Mouse (Mus musculus): ENCODE measurements around the gene Rbms3. TPM values are rescaled to one million over a fixed set of nuclear protein-coding genes. Genes with fewer than 3 reads are reported as not detected.

The Rbms3 gene
- total and polyA plus RNA-seq, 3 experiments: not detected

DNA sequence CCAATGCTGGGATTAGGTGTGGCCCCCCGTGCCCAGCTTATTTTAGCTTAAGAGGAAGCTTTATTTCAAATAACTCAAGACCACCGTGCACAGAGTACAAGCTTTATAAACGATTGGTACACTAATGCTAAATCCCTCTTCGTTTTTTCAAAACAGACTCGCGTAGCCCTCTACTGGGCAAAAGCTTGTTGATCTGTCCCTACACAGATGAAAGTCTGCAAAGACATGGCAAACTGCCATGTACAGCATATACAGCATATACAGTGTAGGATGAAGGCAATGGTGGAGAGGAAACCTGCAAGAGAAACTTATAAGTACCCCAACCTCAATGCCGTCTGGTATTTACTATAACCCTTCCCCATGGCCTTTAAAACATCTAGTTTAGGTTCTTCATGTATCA, 46.1 kb downstream of the Rbms3 start:
- Histone ChIP-seq H3K9me3 (replicated peaks; ENCODE audit: low read length) (peaks cover 62% of the 10 kb centered on the region), H3K9ac (ENCODE audit: insufficient read depth, low read depth) (no peak overlapping the region), H3K27me3 (replicated peaks) (no peaks in the 10 kb centered on the region), H3K4me2 (ENCODE audit: insufficient read depth, low read depth, poor library complexity, severe bottlenecking) (no peak overlapping the region), H3K27ac (ENCODE audit: insufficient read depth, low read depth) (no peak overlapping the region), H3K79me2 (replicated peaks; ENCODE audit: control insufficient read depth, extremely low read depth, insufficient read depth, poor library complexity, severe bottlenecking) (no peaks in the 10 kb centered on the region), H3K36me3 (replicated peaks in 1 of 2; ENCODE audit: control insufficient read depth in 1 of 2, insufficient read depth in 1 of 2, low read length in 1 of 2) (no peaks in the 10 kb centered on the region), H3K4me3 (replicated peaks in 1 of 3; ENCODE audit: low read depth in 2 of 3, low read length in 2 of 3, poor library complexity in 1 of 3) (no peak overlapping the region), H3K4me1 (ENCODE audit: control insufficient read depth in 1 of 2, insufficient read depth in 2 of 2) (no peaks in the 10 kb centered on the region)
- TF ChIP-seq ELF1 (IDR thresholded peaks at IDR 0.05; ENCODE audit: low read depth, low read length) (no peak), E2F4 (IDR thresholded peaks at IDR 0.05; ENCODE audit: insufficient replicate concordance, low read depth, low read length) (no peak), ZNF384 (IDR thresholded peaks at IDR 0.05; ENCODE audit: low read depth, low read length) (no peak)
- in situ Hi-C loops (cut with MboI; ENCODE audit: low pct_ligation_motif_present, low pct_unique_long_range_greater_than_20kb, low sequenced_read_pairs) (no loop called here), dilution Hi-C loops (cut with MboI; ENCODE audit: extremely low pct_ligation_motif_present, extremely low pct_unique_long_range_greater_than_20kb, low sequenced_read_pairs) (no loop called here)
- no peak for DNase-seq (ENCODE audit: extremely low read depth)

- Histone ChIP-seq H3K4me3 (replicated peaks in 1 of 3; ENCODE audit: low read depth in 2 of 3, low read length in 2 of 3, poor library complexity in 1 of 3) (no peak overlapping the region), H3K79me2 (replicated peaks; ENCODE audit: control insufficient read depth, extremely low read depth, insufficient read depth, poor library complexity, severe bottlenecking) (no peaks in the 10 kb centered on the region), H3K9me3 (replicated peaks; ENCODE audit: low read length) (peaks cover 58% of the 10 kb centered on the region), H3K4me2 (ENCODE audit: insufficient read depth, low read depth, poor library complexity, severe bottlenecking) (no peak overlapping the region), H3K27me3 (replicated peaks) (no peaks in the 10 kb centered on the region), H3K36me3 (replicated peaks in 1 of 2; ENCODE audit: control insufficient read depth in 1 of 2, insufficient read depth in 1 of 2, low read length in 1 of 2) (no peaks in the 10 kb centered on the region), H3K4me1 (ENCODE audit: control insufficient read depth in 1 of 2, insufficient read depth in 2 of 2) (no peaks in the 10 kb centered on the region), H3K9ac (ENCODE audit: insufficient read depth, low read depth) (no peak overlapping the region), H3K27ac (ENCODE audit: insufficient read depth, low read depth) (no peak overlapping the region)
- dilution Hi-C loops (cut with MboI; ENCODE audit: extremely low pct_ligation_motif_present, extremely low pct_unique_long_range_greater_than_20kb, low sequenced_read_pairs): no loop called here
- no peak for DNase-seq (ENCODE audit: extremely low read depth)
- in situ Hi-C loops (cut with MboI; ENCODE audit: low pct_ligation_motif_present, low pct_unique_long_range_greater_than_20kb, low sequenced_read_pairs): no loop called here
- TF ChIP-seq USF1 (IDR thresholded peaks at IDR 0.05; ENCODE audit: low read depth, low read length) (no peak), IRF4 (IDR thresholded peaks at IDR 0.05; ENCODE audit: low read depth, low read length) (no peak), TBP (conservative IDR thresholded peaks at IDR 0.05; ENCODE audit: low read depth, low read length) (no peak), ZKSCAN1 (IDR thresholded peaks at IDR 0.05; ENCODE audit: borderline replicate concordance, low read depth, low read length) (no peak), NRF1 (IDR thresholded peaks at IDR 0.05; ENCODE audit: low read depth, low read length) (no peak), KAT2A (IDR thresholded peaks at IDR 0.05; ENCODE audit: insufficient replicate concordance, low read length) (no peak), UBTF (IDR thresholded peaks at IDR 0.05; ENCODE audit: low read depth, low read length) (no peak), MXI1 (IDR thresholded peaks at IDR 0.05; ENCODE audit: low read depth, low read length) (no peak), EP300 (IDR thresholded peaks at IDR 0.05; ENCODE audit: low read length) (no peak), ETS1 (conservative IDR thresholded peaks at IDR 0.05; ENCODE audit: low read depth, low read length) (no peak), SIN3A (IDR thresholded peaks at IDR 0.05; ENCODE audit: low read length) (no peak), GABPA (IDR thresholded peaks at IDR 0.05; ENCODE audit: insufficient replicate concordance, low read depth, low read length) (no peak), SMC3 (IDR thresholded peaks at IDR 0.05; ENCODE audit: low read depth, low read length) (no peak)
Observed at GRCm38 (mm10) chr9:117582591-117582990, 47.1 kb downstream of the Rbms3 start.
